Mouse (Mus musculus): ENCODE data around the gene Prkag2. TPM values are rescaled to one million over a fixed set of nuclear protein-coding genes. Genes with fewer than 3 reads are reported as not detected.

Prkag2 gene
- polyA plus RNA-seq, 1 experiment from 2014 or later, result 4.3 TPM

DNA sequence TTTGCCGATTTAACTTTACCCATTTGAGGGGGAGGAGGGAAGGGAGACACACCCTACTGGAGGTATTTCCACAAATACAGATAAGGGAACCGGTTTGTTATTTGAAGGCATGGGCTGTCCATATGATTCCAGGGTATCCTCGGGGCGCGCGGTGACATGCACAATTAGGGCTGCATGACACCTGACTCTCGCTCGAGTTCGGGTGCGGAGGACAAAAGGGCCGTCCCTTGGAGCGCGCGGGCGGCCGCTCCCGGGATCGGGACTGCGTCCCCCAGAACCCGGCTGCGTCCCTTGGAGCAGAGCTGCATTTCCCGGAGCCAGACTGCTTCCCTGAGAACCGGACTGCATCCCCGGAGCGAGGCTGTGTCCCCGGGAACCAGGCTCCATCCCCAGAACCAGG is 192.7 kb downstream of the Prkag2 start:
- peaks cover 23% of the 10 kb centered on the region; the same call in 1 of the 2 replicates for H3K27me3 ChIP-seq
- peak overlapping the region; percentile 78 for H3K4me3 ChIP-seq (replicated peaks)
- DNase-seq (peak; percentile 27), ATAC-seq (ENCODE audit: low read depth) (peak; percentile 16)
- peak overlapping the region; percentile 95 for H3K4me2 ChIP-seq
- no peaks in the 10 kb centered on the region for H3K36me3 ChIP-seq
- peak overlapping the region; percentile 76 for H3K9ac ChIP-seq
- H3K9me3 ChIP-seq (replicated peaks), result no peaks in the 10 kb centered on the region
- peak overlapping the region; percentile 72 for H3K27ac ChIP-seq
- under 1% methylated on average over 26 of the region's 26 CpGs for WGBS (ENCODE audit: insufficient replicate concordance)
- H3K4me1 ChIP-seq (replicated peaks), result peaks cover 21% of the 10 kb centered on the region

DNA sequence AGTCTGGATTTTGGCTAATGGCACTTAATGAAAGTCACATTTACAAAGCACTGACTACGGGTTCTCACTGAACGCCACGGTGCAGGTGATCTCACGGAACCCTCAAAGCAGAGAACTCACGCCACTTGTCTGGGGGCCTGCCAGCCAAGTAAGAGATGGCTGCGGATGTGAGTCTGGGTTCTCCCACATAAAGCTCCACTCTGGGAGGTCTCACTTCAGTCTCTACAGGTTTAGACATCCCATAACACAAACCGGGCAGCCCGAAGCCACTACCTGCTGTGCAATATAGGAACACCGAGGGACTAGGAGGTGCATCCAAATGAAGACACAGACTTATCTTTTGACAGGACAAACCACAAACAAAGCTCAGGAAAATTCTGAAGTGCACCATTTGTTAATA is 193.6 kb downstream of the Prkag2 start:
- ATAC-seq (ENCODE audit: low read depth) (no peak), DNase-seq (no peak)
- H3K27ac ChIP-seq, result no peak overlapping the region
- H3K36me3 ChIP-seq, result no peaks in the 10 kb centered on the region
- H3K4me2 ChIP-seq, result peak overlapping the region; percentile 95
- peaks cover 23% of the 10 kb centered on the region; the same call in 1 of the 2 replicates for H3K27me3 ChIP-seq
- 0 out of 2 replicates have a peak overlapping the region, but pooled peaks have one; percentile 78 for H3K4me3 ChIP-seq (replicated peaks)
- H3K9me3 ChIP-seq (replicated peaks), result no peaks in the 10 kb centered on the region
- no peak overlapping the region for H3K9ac ChIP-seq
- peaks cover 21% of the 10 kb centered on the region for H3K4me1 ChIP-seq (replicated peaks)
- 80% methylated on average over 9 of the region's 9 CpGs for WGBS (ENCODE audit: insufficient replicate concordance)

- Histone ChIP-seq H3K27me3 (peaks cover 20% of the 10 kb centered on the region; the same call in 1 of the 2 replicates), H3K4me3 (replicated peaks) (no peak overlapping the region), H3K9ac (no peak overlapping the region), H3K36me3 (no peaks in the 10 kb centered on the region), H3K4me2 (no peak overlapping the region), H3K4me1 (replicated peaks) (peaks cover 21% of the 10 kb centered on the region), H3K9me3 (replicated peaks) (no peaks in the 10 kb centered on the region), H3K27ac (no peak overlapping the region)
- ATAC-seq (ENCODE audit: low read depth) (no peak), DNase-seq (no peak)
- 72% methylated on average over 9 of the region's 9 CpGs for WGBS (ENCODE audit: insufficient replicate concordance)
Observed at GRCm38 (mm10) chr5:24904941-24905340, 195.5 kb downstream of the Prkag2 start.

GRCm38 (mm10) chr5:24904423-24904822 is 196.0 kb downstream of the Prkag2 start:
- no peaks in the 10 kb centered on the region for H3K36me3 ChIP-seq
- H3K4me2 ChIP-seq, result no peak overlapping the region
- no peak overlapping the region for H3K9ac ChIP-seq
- DNase-seq (no peak), ATAC-seq (ENCODE audit: low read depth) (no peak)
- peaks cover 19% of the 10 kb centered on the region; the same call in 1 of the 2 replicates for H3K27me3 ChIP-seq
- 79% methylated on average over 8 of the region's 8 CpGs for WGBS (ENCODE audit: insufficient replicate concordance)
- H3K4me1 ChIP-seq (replicated peaks), result peaks cover 21% of the 10 kb centered on the region
- H3K9me3 ChIP-seq (replicated peaks), result no peaks in the 10 kb centered on the region
- no peak overlapping the region for H3K4me3 ChIP-seq (replicated peaks)
- H3K27ac ChIP-seq, result no peak overlapping the region

DNA sequence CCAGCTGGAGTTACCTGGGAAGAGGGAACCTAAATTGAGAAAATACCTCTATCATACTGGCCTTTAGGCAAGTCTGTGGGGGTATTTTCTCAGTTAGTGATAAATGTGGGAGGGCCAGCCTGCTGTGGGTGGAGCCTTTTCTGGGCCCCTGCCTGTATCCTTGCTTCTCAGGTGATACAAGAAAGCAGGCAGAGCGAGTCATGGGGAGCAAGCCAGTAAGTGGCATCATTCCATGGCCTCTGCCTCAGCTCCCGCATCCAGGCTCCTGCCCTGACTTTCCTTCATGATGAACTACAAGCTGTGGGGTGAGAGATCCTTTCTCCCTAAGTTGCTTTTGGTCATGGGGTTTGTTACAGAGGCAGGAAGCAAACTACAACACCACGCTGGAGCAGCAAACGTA is 196.4 kb downstream of the Prkag2 start:
- H3K4me2 ChIP-seq, result no peak overlapping the region
- ATAC-seq (ENCODE audit: low read depth) (no peak), DNase-seq (no peak)
- no peak overlapping the region for H3K27ac ChIP-seq
- H3K4me1 ChIP-seq (replicated peaks), result peaks cover 18% of the 10 kb centered on the region
- peaks cover 19% of the 10 kb centered on the region; the same call in 1 of the 2 replicates for H3K27me3 ChIP-seq
- 76% methylated on average over 4 of the region's 4 CpGs for WGBS (ENCODE audit: insufficient replicate concordance)
- H3K9ac ChIP-seq, result no peak overlapping the region
- no peaks in the 10 kb centered on the region for H3K9me3 ChIP-seq (replicated peaks)
- H3K36me3 ChIP-seq, result no peaks in the 10 kb centered on the region
- H3K4me3 ChIP-seq (replicated peaks), result no peak overlapping the region

DNA sequence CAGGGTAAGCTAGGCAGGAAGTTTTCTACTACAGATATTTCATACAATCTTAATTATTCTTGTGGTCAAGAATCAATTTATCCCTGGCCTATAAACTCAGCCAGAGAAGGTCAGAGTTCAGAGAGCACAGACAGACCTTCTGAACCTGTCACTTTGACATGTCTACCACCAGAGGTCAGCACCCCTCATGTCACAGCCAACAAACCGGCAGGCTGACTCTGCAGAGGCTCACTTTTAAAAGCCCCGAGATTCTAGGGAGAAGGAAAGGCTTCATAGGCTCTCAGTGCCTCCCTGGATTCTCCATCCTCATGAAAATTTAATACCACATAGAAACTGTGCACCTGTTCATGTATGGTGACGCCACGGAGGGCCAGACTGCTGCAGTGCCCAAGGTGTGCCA is 197.6 kb downstream of the Prkag2 start:
- Histone ChIP-seq H3K36me3 (no peaks in the 10 kb centered on the region), H3K4me3 (replicated peaks) (no peak overlapping the region), H3K27me3 (peaks cover 13% of the 10 kb centered on the region; the same call in 1 of the 2 replicates), H3K9ac (no peak overlapping the region), H3K27ac (no peak overlapping the region), H3K4me1 (replicated peaks) (peaks cover 12% of the 10 kb centered on the region), H3K4me2 (no peak overlapping the region), H3K9me3 (replicated peaks) (no peaks in the 10 kb centered on the region)
- 33% methylated on average over 4 of the region's 4 CpGs for WGBS (ENCODE audit: insufficient replicate concordance)
- ATAC-seq (ENCODE audit: low read depth) (no peak), DNase-seq (peak; percentile 31)

DNA sequence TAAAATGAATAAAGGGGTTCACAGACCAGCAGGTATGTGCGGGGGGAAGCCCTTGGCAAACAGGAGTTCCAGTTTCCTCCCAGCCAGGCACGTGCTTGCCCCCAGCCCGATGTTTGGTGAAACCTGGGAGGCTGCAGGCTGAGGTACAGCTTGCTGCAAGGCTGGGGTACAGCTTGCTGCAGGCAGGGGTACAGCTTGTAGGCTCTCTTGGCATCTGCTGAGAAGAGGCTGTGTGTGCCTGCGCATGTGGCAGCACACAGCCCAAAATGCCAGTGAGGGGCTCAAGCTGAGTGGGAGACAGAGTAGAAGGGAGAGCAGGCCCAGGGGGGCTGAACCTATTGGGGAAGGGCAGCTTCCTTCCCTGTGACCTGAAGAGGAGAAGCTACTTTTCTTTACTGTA is 204.8 kb downstream of the Prkag2 start:
- Histone ChIP-seq H3K9me3 (replicated peaks) (no peaks in the 10 kb centered on the region), H3K4me2 (no peak overlapping the region), H3K9ac (no peak overlapping the region), H3K4me3 (replicated peaks) (no peak overlapping the region), H3K27ac (no peak overlapping the region), H3K4me1 (replicated peaks) (peaks cover 4% of the 10 kb centered on the region; the same call in 1 of the 2 replicates), H3K27me3 (no peaks in the 10 kb centered on the region), H3K36me3 (no peaks in the 10 kb centered on the region)
- DNase-seq (no peak), ATAC-seq (ENCODE audit: low read depth) (no peak)
- WGBS (ENCODE audit: insufficient replicate concordance), result 85% methylated on average over 4 of the region's 4 CpGs

- WGBS (ENCODE audit: insufficient replicate concordance), result 35% methylated on average over 1 of the region's 1 CpGs
Observed at GRCm38 (mm10) chr5:24894814-24895213, 205.6 kb downstream of the Prkag2 start.

DNA sequence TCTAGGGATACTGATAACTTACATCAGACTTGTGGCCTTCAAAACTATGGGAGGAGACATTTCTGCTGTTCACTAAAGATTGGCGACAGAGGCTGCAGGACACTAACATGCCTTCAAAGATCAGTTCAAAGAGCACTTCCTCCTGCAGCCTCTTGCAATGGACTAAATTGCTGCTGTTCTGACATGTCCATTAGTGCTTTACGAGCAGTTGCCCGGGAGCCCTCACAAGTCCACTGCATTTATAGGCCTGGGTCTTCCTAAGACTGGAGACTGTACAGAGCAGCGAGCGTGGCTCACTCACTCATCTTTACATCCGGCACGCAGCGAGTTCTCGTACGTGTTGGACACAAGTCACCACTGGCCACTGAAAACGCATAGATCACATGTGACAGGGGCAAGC is 208.0 kb downstream of the Prkag2 start:
- H3K4me3 ChIP-seq (replicated peaks), result no peak overlapping the region
- 73% methylated on average over 11 of the region's 11 CpGs for WGBS (ENCODE audit: insufficient replicate concordance)

More at GRCm38 (mm10) chr5:24894814-24895213, 205.6 kb downstream of the Prkag2 start:
- Histone ChIP-seq H3K27ac (no peak overlapping the region), H3K4me3 (replicated peaks) (no peak overlapping the region), H3K9me3 (replicated peaks) (no peaks in the 10 kb centered on the region), H3K9ac (no peak overlapping the region), H3K36me3 (no peaks in the 10 kb centered on the region), H3K4me1 (replicated peaks) (peaks cover 5% of the 10 kb centered on the region), H3K4me2 (no peak overlapping the region), H3K27me3 (no peaks in the 10 kb centered on the region)
- ATAC-seq (ENCODE audit: low read depth) (no peak), DNase-seq (no peak)

DNA sequence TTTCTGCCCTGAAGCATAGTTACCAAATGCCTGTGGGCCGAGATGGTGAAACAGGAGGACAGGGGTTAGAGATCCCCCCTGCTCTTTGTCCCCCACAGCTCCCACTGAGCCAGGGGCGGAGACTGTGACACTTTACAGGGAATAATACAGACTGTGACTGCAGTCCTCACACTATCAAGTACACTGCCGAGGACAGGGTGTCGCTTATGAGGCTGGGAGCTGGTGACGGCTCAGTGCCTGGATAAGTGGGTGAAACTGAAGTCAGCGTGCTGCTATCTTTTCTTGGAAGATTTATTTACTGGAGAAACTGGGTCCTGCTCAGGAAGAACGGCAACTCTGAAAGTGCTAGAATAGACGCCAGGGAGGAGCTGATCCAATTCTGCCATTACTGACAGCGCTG is 210.6 kb downstream of the Prkag2 start:
- Histone ChIP-seq H3K27ac (no peak overlapping the region), H3K4me2 (no peak overlapping the region), H3K27me3 (no peaks in the 10 kb centered on the region), H3K9me3 (replicated peaks) (no peaks in the 10 kb centered on the region), H3K36me3 (no peaks in the 10 kb centered on the region), H3K4me1 (replicated peaks) (peaks cover 12% of the 10 kb centered on the region), H3K9ac (no peak overlapping the region), H3K4me3 (replicated peaks) (no peak overlapping the region)
- DNase-seq, result no peak
- 69% methylated on average over 9 of the region's 9 CpGs for WGBS (ENCODE audit: insufficient replicate concordance)
- ATAC-seq (ENCODE audit: low read depth), result no peak

More for the DNA sequence above, 208.0 kb downstream of the Prkag2 start:
- no peak overlapping the region for H3K27ac ChIP-seq
- no peaks in the 10 kb centered on the region for H3K27me3 ChIP-seq
- H3K4me1 ChIP-seq (replicated peaks), result peaks cover 12% of the 10 kb centered on the region
- H3K9ac ChIP-seq, result no peak overlapping the region
- DNase-seq (no peak), ATAC-seq (ENCODE audit: low read depth) (no peak)
- H3K9me3 ChIP-seq (replicated peaks), result no peaks in the 10 kb centered on the region
- H3K36me3 ChIP-seq, result no peaks in the 10 kb centered on the region
- no peak overlapping the region for H3K4me2 ChIP-seq

DNA sequence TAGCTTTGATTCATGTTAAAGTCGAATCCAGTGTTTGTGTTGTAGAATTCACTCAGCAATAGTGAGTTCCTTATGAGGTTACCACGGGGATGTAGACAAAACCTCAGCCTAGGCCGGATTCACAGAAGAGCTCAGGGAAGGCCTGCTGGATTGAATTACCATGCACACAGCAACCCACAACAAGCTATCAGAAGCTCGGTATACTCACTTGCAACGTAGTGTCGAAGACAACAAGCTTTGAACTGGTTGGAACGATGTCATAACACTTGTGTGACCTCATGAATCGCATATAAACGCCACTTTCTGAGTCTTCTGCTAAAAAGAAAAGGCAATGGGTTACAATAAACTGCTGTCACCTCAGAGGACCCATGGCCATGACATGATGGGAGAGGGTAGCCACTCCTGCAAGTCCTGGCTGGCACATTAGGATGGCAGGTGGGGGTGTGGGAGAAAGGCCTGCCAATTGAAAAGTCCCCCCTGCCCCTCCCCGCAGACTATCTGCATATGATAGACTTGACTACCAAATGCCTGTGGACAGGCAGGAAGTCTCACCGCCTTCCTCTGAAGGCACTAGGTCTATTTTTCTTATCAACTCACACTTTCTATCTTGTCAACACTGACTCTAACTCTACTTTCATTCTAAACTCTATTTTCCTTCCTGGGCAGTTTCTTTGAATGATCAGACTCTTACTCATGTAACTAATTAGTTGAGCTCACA is 211.4 kb downstream of the Prkag2 start:
- DNase-seq (no peak), ATAC-seq (ENCODE audit: low read depth) (no peak)
- Histone ChIP-seq H3K9me3 (replicated peaks) (no peaks in the 10 kb centered on the region), H3K36me3 (no peaks in the 10 kb centered on the region), H3K27me3 (no peaks in the 10 kb centered on the region), H3K9ac (no peak overlapping the region), H3K4me1 (replicated peaks) (peaks cover 12% of the 10 kb centered on the region), H3K4me2 (no peak overlapping the region), H3K27ac (no peak overlapping the region), H3K4me3 (replicated peaks) (no peak overlapping the region)
- WGBS (ENCODE audit: insufficient replicate concordance), result 70% methylated on average over 11 of the region's 11 CpGs

DNA sequence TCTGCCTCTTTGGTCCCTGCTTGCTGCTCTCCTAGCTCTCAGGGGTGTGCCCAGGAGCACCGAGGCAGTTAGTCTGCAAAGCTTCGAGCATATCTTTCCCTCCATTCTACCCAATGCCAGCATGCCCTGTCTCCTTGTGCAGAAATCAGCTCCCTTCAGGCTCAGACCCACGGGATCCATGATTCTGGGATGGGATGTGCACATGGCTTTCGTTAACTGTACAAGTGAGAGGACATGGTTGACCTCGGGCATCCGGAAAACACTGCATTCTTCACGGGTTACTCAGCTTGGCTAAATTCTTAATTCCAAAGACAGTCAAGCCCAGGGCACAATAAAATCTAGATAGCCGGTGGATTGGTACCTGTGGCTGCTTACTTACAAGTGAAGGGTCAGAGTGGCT is 213.2 kb downstream of the Prkag2 start:
- Histone ChIP-seq H3K4me2 (no peak overlapping the region), H3K4me1 (replicated peaks) (peaks cover 8% of the 10 kb centered on the region), H3K4me3 (replicated peaks) (no peak overlapping the region), H3K27me3 (no peaks in the 10 kb centered on the region), H3K27ac (no peak overlapping the region), H3K9me3 (replicated peaks) (no peaks in the 10 kb centered on the region), H3K36me3 (no peaks in the 10 kb centered on the region), H3K9ac (no peak overlapping the region)
- ATAC-seq (ENCODE audit: low read depth), result no peak
- WGBS (ENCODE audit: insufficient replicate concordance), result 74% methylated on average over 8 of the region's 8 CpGs
- DNase-seq, result no peak

All from liver, embryonic 13.5 days (tissue).